Mouse (Mus musculus): Measurements from ENCODE around the gene Agbl1.
A peak's percentile ranks its signal among the peaks of the same experiment; 100 is the strongest.

Gene Agbl1

GRCm38 (mm10) chr7:76392296-76392940 is 162.7 kb downstream of the Agbl1 start:
- no peak for DNase-seq (ENCODE audit: low spot score in 2 of 2)

DNA sequence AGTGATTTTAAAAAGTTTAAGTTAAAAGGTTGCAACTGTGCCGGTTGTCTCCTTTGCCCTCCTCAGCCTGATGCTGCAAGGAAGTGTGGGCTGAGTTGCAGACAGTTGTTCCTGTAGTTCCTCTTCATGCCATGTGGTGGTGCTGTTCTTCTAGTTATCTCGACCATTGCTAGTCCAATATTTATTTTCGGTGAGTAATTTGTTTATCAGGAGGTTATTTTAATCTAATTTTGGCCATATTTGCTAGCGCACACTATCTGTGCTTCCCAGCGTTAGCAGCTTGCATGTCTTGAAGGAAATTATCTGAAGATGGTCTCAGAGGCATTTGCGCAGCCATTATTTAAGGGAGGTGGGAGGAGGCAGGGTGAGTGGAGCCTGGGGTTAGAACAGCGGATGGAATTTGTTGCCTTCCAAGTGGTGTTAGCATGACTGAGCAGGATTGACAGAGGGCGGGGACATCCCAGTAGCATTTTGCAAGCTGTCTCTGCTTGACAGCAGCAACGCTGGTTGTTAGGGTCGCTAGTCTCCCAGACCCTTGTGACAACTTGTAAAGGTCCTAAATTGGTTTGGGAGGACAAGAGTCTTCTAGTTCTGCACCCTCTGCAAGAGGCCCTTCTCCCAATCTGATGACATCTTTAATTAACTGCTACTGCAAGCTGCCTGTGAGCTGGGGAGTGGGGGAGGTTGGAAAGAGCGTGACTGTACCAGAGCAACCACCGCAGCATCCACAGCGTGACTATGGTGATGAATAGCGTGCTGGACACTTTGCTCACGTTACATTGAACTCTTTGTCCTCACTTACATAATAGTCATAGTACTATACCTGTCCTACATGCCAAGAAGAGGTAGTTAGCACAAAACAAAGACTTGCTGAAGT is 163.5 kb downstream of the Agbl1 start:
- DNase-seq (ENCODE audit: low spot score in 2 of 2), result peak; percentile 70 to 87

DNA sequence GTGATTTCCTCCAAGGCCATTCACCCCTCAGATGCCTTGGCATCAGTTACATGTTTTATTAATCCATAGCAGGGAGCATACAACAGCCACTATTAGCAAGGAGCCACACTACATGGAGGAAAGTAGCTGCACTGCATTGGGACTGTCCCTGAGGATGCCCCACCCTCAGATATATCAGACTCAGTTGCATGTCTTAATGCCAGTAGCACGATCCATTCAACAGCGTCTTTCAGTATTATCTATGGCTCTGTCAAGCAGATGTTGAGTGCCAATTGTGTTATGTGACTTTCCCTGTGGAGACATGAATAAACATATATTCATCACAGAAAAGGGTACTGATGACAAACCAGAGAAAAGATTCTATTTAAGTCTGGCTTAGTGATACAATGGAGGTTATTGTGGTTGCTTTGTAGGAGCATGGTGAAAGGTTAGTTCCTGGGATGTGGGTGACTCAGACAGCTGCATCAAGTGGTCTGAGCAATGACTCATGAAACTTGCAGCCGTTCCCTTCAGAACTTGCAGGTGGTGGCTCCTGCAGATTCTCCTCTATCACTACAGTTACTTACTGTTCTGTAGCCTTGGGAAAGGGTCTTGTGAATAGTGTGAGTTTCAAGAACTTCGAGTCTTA is 178.4 kb downstream of the Agbl1 start:
- no peak for DNase-seq (ENCODE audit: low spot score in 2 of 2)

DNA sequence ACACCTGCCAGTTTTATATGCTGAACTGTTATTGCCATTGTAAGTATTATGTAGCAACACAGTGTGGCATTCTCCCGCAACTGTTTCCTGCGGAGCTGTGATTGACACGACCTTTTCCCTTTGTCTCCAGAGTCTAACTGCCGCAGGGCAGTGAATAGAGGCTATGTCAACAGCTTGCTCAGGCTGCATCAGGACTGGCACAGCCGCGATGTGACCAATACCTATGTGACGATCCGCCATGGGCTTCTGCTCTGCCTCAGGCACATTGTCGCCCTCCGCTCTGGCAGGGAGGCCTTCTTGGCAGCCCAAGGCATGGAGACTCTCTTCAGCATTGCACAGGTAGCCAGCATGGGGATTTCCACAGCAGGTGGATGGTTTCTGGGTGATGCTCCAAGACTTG is 179.3 kb downstream of the Agbl1 start:
- no peak for DNase-seq (ENCODE audit: low spot score in 2 of 2)

- no peak for DNase-seq (ENCODE audit: low spot score in 2 of 2)
These were observed 180.9 kb downstream of the Agbl1 start for GRCm38 (mm10) chr7:76410403-76411180.

DNA sequence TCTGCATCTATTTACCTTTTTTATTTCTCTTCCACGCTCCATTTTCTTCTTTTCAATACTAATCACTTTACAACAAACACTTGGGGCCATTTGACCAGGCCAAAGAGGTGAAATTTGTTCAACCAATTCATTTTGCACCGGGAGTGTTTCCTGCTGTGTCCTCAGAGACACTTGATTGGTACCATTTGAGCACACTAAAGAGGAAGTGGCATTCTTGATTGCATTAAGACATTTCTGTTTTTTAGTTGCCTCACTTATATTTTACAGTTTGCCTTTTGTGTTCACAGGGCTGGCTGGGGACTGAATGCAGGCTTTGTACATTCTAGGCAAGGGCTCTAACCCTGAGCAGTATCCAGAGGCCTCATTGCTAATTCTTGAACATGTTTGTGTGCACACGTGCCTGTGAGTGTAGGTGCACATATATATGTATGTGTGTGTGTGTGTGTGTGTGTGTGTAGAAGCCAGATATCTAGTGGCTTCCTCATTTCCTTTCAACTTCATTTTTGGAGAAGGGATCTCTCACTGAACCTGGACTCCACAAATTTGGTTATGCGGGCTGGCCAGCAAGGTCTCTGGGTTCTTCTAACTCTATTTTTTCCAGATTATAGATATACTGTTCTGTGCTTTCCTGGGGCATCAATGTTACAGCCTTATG is 182.4 kb downstream of the Agbl1 start:
- DNase-seq (ENCODE audit: low spot score in 2 of 2), result no peak

GRCm38 (mm10) chr7:76416084-76416597 is 186.5 kb downstream of the Agbl1 start:
- DNase-seq (ENCODE audit: low spot score in 2 of 2), result no peak

DNA sequence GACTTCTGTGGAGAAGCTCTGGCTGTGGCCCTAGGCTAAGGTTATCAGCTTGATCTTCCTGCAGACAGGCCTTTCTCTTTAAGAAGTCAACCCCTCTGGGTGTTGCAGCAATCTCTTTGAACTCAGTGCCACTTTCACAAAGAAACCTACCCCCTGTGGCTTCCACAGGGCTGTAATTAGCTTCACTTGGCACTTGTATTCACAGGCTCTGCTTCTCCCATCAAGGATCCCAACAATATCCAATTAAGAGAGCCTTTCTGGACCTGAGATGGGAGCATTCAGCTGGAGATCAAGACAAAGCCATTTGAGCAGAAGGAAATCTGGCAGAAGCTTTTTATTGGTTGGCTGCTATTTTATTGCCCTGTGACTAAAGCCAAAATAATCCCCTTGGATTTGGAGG is 208.9 kb downstream of the Agbl1 start:
- DNase-seq (ENCODE audit: low spot score in 2 of 2), result no peak

DNA sequence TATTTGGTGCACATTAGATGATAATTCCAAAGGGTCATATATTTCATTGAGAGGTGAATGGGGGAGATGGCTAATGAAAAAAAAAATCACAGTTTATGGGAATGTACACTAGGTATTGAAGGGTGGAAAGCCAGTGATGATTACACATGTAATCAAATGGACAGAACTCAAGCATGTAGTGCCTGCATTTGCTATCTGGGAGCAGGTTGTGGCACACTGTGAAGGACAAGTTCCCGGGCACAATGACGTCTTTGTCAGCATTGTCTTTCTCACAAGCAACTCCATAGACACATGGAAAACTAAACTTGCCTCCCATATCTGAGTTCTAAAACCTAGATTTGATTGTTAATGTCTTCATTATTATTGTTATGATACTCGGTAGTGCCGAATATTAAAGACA is 209.3 kb downstream of the Agbl1 start:
- no peak for DNase-seq (ENCODE audit: low spot score in 2 of 2)

- no peak for DNase-seq (ENCODE audit: low spot score in 2 of 2)
These were observed 232.8 kb downstream of the Agbl1 start for GRCm38 (mm10) chr7:76462361-76463001.

DNA sequence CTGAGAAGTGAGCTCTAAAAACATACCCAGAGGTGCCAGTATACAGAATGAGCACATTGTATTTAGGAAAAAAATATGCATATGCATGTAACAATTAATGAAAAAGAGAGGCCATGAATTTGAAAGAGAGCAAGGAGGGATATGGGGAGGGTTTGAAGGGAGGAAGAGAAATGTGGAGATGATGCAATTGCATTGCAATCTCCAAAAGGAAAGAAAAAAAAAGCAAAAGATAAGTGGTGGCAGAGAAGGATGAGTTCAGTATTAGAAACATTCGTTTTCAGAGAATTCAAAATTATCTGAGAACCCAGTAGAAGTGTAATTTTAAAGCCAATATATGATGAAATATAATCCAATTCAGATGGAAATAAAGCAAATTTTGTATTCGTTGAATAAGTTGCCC is 236.7 kb downstream of the Agbl1 start:
- DNase-seq (ENCODE audit: low spot score in 2 of 2), result no peak

- no peak for DNase-seq (ENCODE audit: low spot score in 2 of 2)
These were observed 244.5 kb downstream of the Agbl1 start for GRCm38 (mm10) chr7:76474233-76474632.

DNA sequence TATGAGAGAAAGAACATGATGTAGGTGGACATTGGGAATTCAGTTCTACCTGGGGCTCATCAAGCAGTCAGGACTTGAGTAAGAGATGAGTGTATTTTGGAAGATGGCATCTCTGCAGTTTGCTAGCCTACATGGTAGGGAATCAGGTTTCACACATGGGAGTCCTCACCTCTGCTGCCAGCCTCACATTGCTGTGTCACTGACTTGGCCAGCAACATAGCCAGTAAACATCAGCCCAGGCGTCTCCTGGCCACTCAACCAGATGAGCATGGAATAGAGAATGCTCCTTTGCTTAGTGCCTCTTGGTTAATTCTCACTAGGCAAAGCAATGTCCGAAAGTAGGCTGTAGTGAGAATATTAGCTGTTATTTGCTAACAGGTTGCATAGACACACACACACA is 255.9 kb downstream of the Agbl1 start:
- DNase-seq (ENCODE audit: low spot score in 2 of 2), result no peak

- no peak for DNase-seq (ENCODE audit: low spot score in 2 of 2)
These were observed 257.8 kb downstream of the Agbl1 start for GRCm38 (mm10) chr7:76487519-76487918.

DNA sequence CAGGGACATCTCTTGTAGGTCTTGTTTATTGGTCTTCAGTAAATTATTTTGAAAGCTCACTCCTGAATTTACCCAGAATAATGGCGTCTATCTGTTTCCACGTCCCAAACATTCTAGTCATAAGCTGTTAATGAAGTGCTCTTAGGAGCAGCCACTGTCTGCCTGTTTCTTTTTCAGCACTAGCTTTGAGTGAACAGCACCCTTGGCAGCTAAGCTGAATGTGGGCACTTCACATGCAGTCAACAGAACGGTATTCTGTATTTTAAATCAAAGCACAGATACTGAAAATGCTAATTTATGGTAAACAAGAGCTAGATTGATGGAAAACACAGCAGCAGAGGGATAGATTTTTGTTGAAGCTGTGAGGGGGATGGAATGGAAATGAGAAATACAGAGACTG is 294.6 kb downstream of the Agbl1 start:
- DNase-seq (ENCODE audit: low spot score in 2 of 2), result peak in 1 of 2 experiments; percentile 1

DNA sequence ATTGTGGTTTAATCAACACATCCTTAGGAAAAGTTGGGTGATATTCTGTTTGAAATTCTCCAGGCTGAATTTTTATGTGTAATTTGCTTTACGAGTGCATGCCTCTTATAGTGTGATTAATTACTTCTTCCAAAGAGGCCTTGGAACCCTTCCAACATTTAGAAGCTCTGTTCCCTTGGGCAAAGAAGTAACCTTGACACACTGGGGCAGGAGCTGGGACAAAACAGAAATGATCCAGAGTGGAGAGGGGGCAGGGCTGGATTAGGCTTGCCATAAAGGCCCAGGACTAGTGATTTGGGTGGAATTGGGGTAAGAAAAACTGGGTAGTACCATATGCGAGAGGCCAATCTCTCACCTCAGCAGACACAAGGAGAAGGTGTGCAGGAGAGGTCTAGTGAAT is 316.8 kb downstream of the Agbl1 start:
- DNase-seq (ENCODE audit: low spot score in 2 of 2), result no peak

DNA sequence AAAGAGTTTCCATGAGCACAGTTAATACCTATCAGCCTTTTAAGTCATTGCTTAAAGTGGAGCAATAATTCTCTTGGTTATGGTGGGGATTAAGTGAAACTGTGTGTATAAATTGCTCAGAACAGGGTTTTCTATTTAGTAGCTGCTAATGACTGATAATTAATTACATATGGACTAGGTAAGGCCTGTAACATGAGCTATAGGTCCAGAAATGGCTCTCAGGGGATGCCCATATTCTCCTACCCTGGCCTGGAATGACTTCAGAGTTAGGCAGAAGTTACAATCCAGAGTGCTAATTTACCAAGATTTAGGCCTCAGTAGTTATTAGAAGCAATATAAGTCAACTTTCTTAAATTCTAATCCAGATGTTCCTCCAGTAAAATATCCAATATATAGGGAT is 317.6 kb downstream of the Agbl1 start:
- no peak for DNase-seq (ENCODE audit: low spot score in 2 of 2)

DNA sequence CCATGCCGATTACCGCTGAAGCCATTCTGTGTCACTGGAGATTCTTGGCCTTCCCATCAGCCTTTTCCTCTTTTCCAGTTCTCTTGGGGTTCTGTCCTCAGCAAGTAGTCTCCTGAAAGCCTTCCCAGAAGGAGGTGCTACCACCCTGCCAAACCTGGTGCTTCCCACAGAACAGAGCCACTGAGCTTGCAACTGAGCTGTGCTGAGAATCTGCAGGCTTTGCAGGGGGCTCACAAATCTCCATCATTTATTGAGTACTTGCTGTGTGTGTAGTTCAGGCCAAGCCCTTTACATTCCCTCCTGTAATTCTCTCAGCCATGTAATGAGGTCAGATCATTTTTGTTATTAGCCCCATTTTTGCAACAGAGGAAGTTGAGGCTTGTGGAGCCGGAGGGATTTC is 322.2 kb downstream of the Agbl1 start:
- DNase-seq (ENCODE audit: low spot score in 2 of 2), result no peak

DNA sequence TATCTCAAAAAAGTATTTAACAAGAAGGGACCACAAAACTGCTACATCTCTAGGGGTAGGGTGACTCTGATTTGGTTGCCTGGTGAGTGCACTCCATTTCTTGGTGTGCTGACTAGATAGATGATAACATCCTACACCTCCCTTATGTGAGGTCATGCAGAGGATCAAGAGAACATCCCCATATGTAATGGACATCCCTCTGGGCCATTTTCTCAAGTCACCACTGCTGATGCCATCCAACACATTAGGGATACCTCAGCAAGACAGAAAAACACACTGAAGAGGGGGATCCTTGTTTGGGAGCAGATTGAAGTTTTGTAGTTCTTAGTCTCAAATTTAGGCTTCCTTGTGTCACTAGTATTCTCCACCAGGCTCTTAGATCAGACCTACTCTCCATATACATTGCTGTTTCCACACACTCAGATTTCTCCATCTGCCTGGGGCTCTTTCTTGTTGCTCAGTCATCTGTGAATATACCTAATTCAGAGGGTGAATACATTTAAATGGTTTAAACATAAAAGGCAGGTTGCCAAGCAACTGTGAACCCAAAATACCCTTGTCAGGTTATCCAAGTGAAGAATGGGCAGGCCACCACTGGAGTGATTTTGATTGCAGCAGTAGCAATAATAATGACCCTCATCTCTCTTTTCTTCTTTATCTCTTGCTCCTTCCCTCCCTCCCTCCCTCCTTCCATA is 331.0 kb downstream of the Agbl1 start:
- no peak for DNase-seq (ENCODE audit: low spot score in 2 of 2)

DNA sequence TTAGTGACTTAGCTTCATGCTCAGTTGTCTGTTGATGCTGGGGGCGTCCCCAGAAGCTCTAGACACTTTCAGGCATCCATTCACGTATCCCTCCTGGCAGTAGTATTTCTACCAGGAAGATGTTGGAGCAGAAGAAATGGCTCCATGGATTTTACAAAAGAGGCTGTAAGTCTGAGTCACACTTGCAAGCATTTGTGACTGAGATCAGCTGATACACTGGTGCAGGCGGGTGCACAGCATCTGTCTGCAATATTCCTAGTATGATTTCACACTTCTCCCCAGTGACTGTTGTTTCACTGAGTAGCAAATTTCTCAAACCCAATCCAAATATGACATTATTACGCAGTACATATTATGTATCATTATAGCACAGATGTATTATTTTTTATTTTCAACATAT is 332.8 kb downstream of the Agbl1 start:
- DNase-seq (ENCODE audit: low spot score in 2 of 2), result peak; percentile 14 to 35
